Mouse (Mus musculus): ENCODE results near the gene Serpinb6a. TPM values are rescaled to one million over a fixed set of nuclear protein-coding genes. Genes with fewer than 3 reads are reported as not detected.
A peak's percentile ranks its signal among the peaks of the same experiment; 100 is the strongest.
"Not testable (repeated sequence)": the region's sequence is repeated elsewhere in the genome, so short reads cannot be mapped to it uniquely, and the experiment has no call there.

Serpinb6a gene
- total RNA-seq, 2 experiments from 2014 or later = 104 to 198 TPM

GRCm38 (mm10) chr13:34003058-34003457 is 464 bp upstream of the Serpinb6a start:
- intact Hi-C loops (cut with DNase I) = no loop called here
- DNase-seq = no peak

GRCm38 (mm10) chr13:33995197-33995596 is 7.4 kb downstream of the Serpinb6a start:
- intact Hi-C loops (cut with DNase I) = loop anchor here (1.0 kb wide), 1 partner anchor 38 kb away; no protein-coding TSS in a partner anchor
- peak; percentile 47 to 74 for DNase-seq

GRCm38 (mm10) chr13:33989625-33990024 is 13.0 kb downstream of the Serpinb6a start:
- intact Hi-C loops (cut with DNase I) = no loop called here
- DNase-seq = no peak

- DNase-seq = no peak
- intact Hi-C loops (cut with DNase I) = no loop called here
Measured at GRCm38 (mm10) chr13:33966574-33966973, 36.0 kb downstream of the Serpinb6a start.

GRCm38 (mm10) chr13:33966025-33966412 is 36.6 kb downstream of the Serpinb6a start:
- intact Hi-C loops (cut with DNase I) = no loop called here
- no peak for DNase-seq

- no peak for DNase-seq
- intact Hi-C loops (cut with DNase I) = no loop called here
Measured at GRCm38 (mm10) chr13:33965056-33966024, 37.3 kb downstream of the Serpinb6a start.

- intact Hi-C loops (cut with DNase I) = no loop called here
- peak; percentile 52 to 68 for DNase-seq
Measured at GRCm38 (mm10) chr13:33964206-33965046, 38.2 kb downstream of the Serpinb6a start, which contains the start of gene Nqo2. Nqo2 (plus strand) TSS chr13:33964687.

- intact Hi-C loops (cut with DNase I) = no loop called here
- DNase-seq = no peak
Measured at GRCm38 (mm10) chr13:33959771-33960170, 42.8 kb downstream of the Serpinb6a start.

- no peak for DNase-seq
- intact Hi-C loops (cut with DNase I) = loop anchor here (1.0 kb wide), 1 partner anchor 39 kb away; no protein-coding TSS in a partner anchor
Measured at GRCm38 (mm10) chr13:33956571-33957421, 45.8 kb downstream of the Serpinb6a start.

GRCm38 (mm10) chr13:33952947-33953346 is 49.6 kb downstream of the Serpinb6a start:
- intact Hi-C loops (cut with DNase I) = no loop called here
- DNase-seq = no peak

- peak; percentile 13 to 18 for DNase-seq
- intact Hi-C loops (cut with DNase I) = no loop called here
Measured at GRCm38 (mm10) chr13:33952075-33952449, 50.5 kb downstream of the Serpinb6a start.

GRCm38 (mm10) chr13:33951308-33952074 is 51.1 kb downstream of the Serpinb6a start:
- intact Hi-C loops (cut with DNase I) = no loop called here
- no peak for DNase-seq

- DNase-seq = no peak
- intact Hi-C loops (cut with DNase I) = no loop called here
Measured at GRCm38 (mm10) chr13:33942212-33942779, 60.3 kb downstream of the Serpinb6a start.

- no peak for DNase-seq
- intact Hi-C loops (cut with DNase I) = no loop called here
Measured at GRCm38 (mm10) chr13:33941288-33941808, 61.2 kb downstream of the Serpinb6a start.

GRCm38 (mm10) chr13:33937587-33937986 is 65.0 kb downstream of the Serpinb6a start:
- intact Hi-C loops (cut with DNase I); DNase-seq: not testable (repeated sequence)

- intact Hi-C loops (cut with DNase I) = no loop called here
- DNase-seq = no peak
Measured at GRCm38 (mm10) chr13:33937151-33937550, 65.4 kb downstream of the Serpinb6a start.

GRCm38 (mm10) chr13:33935465-33936181 is 67.0 kb downstream of the Serpinb6a start:
- DNase-seq = peak; percentile 67 to 69
- intact Hi-C loops (cut with DNase I) = no loop called here

- no peak for DNase-seq
- intact Hi-C loops (cut with DNase I) = no loop called here
Measured at GRCm38 (mm10) chr13:33934743-33935142, 67.9 kb downstream of the Serpinb6a start.
